Mouse (Mus musculus) CH12.LX (cell line): Measurements from ENCODE around the gene Ankle1.

Experiments used
- CTCF ChIP-seq, 2 experiments: IDR thresholded peaks in 1 of 2; conservative IDR thresholded peaks in 1 of 2; 2 replicates each; pipeline ENCODE4 v1.5.1; 2011 to 2012; ENCODE audit warnings: low read depth in 2 of 2, low read length in 2 of 2, improper control_type of control experiment in 1 of 2, inconsistent platforms in 1 of 2, mild to moderate bottlenecking in 1 of 2, moderate library complexity in 1 of 2
- HCFC1 ChIP-seq: IDR thresholded peaks from 2 replicates; pipeline ENCODE4 v1.6.1; 2012; ENCODE audit warnings: low read depth, mild to moderate bottlenecking, inconsistent platforms, low read length, improper control_type of control experiment
- IRF4 ChIP-seq: IDR thresholded peaks from 2 replicates; pipeline ENCODE4 v1.6.1; 2014; ENCODE audit warnings: low read depth, mild to moderate bottlenecking, inconsistent platforms, low read length, improper control_type of control experiment
- KAT2A ChIP-seq: IDR thresholded peaks from 2 replicates; pipeline ENCODE4 v1.6.1; 2012; ENCODE audit warnings: low read length, improper control_type of control experiment, inconsistent platforms; ENCODE audit not compliant: insufficient replicate concordance
- MAFK ChIP-seq: IDR thresholded peaks from 2 replicates; pipeline ENCODE4 v1.6.1; 2011; ENCODE audit warnings: low read length, improper control_type of control experiment; ENCODE audit not compliant: insufficient replicate concordance
- POLR2A ChIP-seq: IDR thresholded peaks from 2 replicates; pipeline ENCODE4 v1.6.1; 2011; ENCODE audit warnings: low read depth, mild to moderate bottlenecking, improper control_type of control experiment, low read length
- RCOR1 ChIP-seq: conservative IDR thresholded peaks from 2 replicates; pipeline ENCODE4 v1.6.1; 2012; ENCODE audit warnings: low read depth, mild to moderate bottlenecking, inconsistent platforms, low read length, improper control_type of control experiment

GRCm38 (mm10) chr8:71451777-71452176, 46.0 kb downstream of the Ankle1 start:
- TF ChIP-seq POLR2A = no peak
- TF ChIP-seq CTCF (conservative IDR thresholded peaks at IDR 0.05 in 1 of 2, IDR thresholded peaks at IDR 0.05 in 1 of 2; ENCODE audit: low read depth in 2 of 2, low read length in 2 of 2) = no peak
- TF ChIP-seq MAFK = no peak
- TF ChIP-seq KAT2A = no peak
- TF ChIP-seq IRF4 = no peak
- no peak for TF ChIP-seq HCFC1
- TF ChIP-seq RCOR1 = no peak
